Mouse (Mus musculus): Measurements from ENCODE around the gene Armc7. TPM values are rescaled to one million over a fixed set of nuclear protein-coding genes. Genes with fewer than 3 reads are reported as not detected.

The Armc7 gene
- 10 to 100 TPM in 1 of 2 experiments, 1 to 10 TPM in 1; 8.7 to 10.6 TPM for total RNA-seq (2021)
- long read RNA-seq, experiment 1, partial matches to known transcripts = 0 of 9 reads
- long read RNA-seq, experiment 1, other reads (novel, unspliced or antisense) = 3 of 9 reads
- long read RNA-seq, experiment 2, transcript Armc7-201 (3 exons, 2,260 nt) = major isoform, 7 of 17 reads
- long read RNA-seq, experiment 2, partial matches to known transcripts = 2 of 17 reads
- long read RNA-seq, experiment 2, other reads (novel, unspliced or antisense) = 3 of 17 reads

- DNase-seq (ENCODE audit: low spot score in 2 of 2) = peak; percentile 92 to 95
Observed at GRCm38 (mm10) chr11:115475025-115475757, at the start of gene Armc7. Armc7 (plus strand) TSS chr11:115475667.

DNA sequence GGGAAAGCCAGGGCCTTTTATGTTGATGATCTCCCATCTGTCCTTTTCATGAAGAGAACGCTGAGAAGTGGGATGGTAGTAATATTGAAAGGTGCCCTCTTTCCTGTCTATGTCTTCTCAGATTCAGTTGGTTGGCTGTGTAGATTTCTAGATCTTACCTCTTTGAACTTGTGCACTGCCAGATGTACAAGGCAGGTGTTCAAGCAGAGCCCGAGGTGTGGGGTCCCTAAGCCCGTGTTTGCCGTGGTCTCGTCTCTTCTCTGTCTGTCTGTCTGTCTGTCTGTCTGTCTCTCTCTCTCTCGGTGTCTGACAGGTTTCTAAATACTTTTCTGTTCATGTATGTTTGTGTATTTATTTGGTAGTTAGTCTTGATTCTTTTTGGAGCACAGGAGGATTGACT is 49.8 kb upstream of the Armc7 start:
- DNase-seq (ENCODE audit: low spot score in 2 of 2) = no peak

GRCm38 (mm10) chr11:115427482-115428331 is 47.8 kb upstream of the Armc7 start:
- DNase-seq (ENCODE audit: low spot score in 2 of 2) = peak; percentile 80 to 84

DNA sequence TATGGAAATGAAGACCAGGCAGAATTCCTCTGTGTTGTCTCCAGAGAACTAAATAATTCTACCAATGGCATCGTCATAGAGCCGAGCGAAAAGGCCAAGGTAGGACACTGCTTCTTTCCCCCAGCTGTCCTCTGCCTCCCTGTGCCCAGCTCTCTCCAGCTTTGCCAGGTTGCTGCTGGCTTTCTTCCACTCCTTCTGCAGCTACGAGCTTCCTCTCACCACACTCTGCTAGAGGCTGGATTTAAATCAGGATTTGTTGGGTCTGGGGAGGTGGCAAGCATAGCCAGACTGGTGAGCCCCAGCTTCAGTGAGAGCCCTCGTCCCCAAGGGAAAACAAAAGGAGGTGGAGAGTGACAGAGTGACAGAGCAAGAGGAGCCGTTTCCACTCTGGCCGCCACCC is 46.2 kb upstream of the Armc7 start:
- no peak for DNase-seq (ENCODE audit: low spot score in 2 of 2)

- DNase-seq (ENCODE audit: low spot score in 2 of 2) = no peak
Observed at GRCm38 (mm10) chr11:115430561-115430960, 44.9 kb upstream of the Armc7 start.

- DNase-seq (ENCODE audit: low spot score in 2 of 2) = no peak
Observed at GRCm38 (mm10) chr11:115432814-115433213, 42.7 kb upstream of the Armc7 start.

- DNase-seq (ENCODE audit: low spot score in 2 of 2) = no peak
Observed at GRCm38 (mm10) chr11:115433342-115433741, 42.1 kb upstream of the Armc7 start.

DNA sequence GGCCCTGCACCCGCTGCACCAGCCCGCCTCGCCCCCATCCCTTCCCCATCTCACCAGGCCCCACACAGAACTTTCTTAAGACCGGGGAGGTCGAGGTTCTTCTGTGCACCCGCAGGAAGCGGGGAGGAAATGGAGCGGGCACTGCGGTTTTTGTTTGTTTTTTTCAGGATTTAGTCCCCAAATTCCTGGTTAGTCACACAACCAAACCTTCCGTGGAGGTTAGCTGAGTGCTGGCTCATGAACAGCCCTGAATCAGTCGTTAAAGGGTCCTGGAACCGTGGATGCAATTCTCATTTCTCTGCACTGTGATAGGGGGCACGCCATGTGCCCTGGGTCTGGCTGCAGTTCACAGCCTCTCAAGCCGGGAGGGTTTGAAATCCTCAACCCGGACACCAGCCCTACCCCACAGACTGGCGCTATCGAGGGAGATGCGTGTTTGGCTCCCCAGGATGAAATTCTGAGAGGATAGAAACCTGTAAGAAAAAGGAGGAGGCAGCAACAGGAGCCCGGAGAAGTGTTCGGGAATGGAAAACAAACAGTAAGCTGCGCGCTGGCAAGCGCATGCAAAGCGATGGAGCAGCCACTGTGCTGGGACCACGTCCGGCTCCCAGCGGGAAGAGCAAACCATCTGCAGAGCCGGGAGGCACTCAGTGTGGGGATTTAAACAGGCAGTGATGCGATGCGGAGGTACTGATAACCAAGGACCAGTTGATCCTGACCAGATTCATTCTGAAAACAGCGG is 39.7 kb upstream of the Armc7 start:
- DNase-seq (ENCODE audit: low spot score in 2 of 2) = no peak

GRCm38 (mm10) chr11:115437571-115438122 is 37.8 kb upstream of the Armc7 start:
- DNase-seq (ENCODE audit: low spot score in 2 of 2) = no peak

- DNase-seq (ENCODE audit: low spot score in 2 of 2) = no peak
Observed at GRCm38 (mm10) chr11:115439326-115439725, 36.1 kb upstream of the Armc7 start.

DNA sequence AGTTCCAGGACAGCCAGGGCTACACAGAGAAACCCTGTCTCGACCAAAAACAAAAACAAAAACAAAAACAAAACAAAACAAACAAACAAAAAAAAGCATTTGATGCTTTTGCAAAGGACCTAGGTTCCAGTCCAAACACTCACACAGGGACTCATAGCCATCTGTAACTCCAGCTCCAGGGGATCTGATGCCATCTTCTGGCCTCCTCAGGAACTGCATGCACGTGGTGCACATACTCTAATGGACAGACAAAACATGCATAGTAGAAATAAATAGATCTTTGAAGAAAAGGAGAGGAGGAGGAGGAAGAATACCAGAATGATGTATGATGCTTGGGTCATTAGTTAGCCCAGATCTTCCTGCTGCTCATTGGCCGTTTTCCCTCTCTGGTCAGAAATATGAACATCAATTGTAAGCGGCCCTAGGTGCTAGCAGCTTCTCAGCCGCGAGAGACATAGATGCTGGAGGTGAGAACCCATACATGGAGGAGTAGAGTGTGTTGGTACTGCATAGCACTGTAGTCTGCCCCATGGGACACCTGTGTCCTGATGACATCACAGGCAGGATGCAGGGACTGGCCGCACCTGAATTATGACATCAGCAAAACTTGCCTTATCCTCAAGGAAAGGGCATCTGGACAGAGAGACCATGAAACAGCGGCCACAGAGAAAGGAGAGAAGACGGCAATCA is 35.4 kb upstream of the Armc7 start, which contains the start of gene Trim80:
TSS of gene Trim80 (plus strand) at position 640 of the 690 bp plus-strand sequence.
- DNase-seq (ENCODE audit: low spot score in 2 of 2) = no peak

- no peak for DNase-seq (ENCODE audit: low spot score in 2 of 2)
Observed at GRCm38 (mm10) chr11:115441417-115441816, 34.0 kb upstream of the Armc7 start.

DNA sequence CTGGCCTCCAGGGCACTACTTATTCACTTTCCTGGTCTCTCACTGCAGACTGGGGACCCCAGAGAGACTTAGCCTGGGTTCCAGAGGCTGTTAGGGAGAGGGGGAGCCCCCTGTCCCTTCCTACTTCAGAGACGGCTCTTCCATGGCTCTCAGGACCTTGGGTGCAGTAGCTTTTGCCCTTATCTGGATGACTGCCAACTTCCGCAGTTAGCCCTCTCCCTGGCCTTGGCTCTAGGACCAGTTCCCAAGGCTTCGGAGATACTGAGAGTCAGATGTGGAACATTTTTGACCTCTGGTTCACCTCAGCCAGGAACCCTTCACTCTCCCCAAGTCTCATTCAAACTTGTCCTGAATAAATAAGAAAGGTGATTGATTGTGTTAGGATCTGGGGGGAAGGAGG is 28.6 kb upstream of the Armc7 start:
- no peak for DNase-seq (ENCODE audit: low spot score in 2 of 2)

GRCm38 (mm10) chr11:115447321-115447885 is 28.1 kb upstream of the Armc7 start:
- no peak for DNase-seq (ENCODE audit: low spot score in 2 of 2)

- DNase-seq (ENCODE audit: low spot score in 2 of 2) = no peak
Observed at GRCm38 (mm10) chr11:115448075-115448474, 27.4 kb upstream of the Armc7 start.

- no peak for DNase-seq (ENCODE audit: low spot score in 2 of 2)
Observed at GRCm38 (mm10) chr11:115448998-115449397, 26.5 kb upstream of the Armc7 start.

DNA sequence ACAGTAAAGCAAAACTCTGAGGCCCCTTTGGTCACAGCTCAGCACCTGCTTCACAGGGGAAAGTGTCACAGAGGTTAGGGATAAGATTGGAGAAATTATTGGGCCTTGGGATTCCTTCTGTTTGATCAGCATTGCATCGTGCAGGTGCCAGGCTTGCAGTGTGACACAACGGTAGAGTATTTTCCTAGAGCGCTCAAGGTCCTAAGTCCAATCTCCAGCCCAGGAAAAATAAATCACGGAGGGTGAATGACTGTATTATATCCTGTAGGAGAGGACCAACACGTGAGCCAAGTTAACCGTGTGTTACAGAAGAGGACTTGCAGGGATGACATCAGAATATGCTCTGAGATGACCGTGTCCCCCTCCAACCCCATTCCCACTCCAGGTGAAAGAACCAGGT is 25.3 kb upstream of the Armc7 start:
- DNase-seq (ENCODE audit: low spot score in 2 of 2) = no peak

DNA sequence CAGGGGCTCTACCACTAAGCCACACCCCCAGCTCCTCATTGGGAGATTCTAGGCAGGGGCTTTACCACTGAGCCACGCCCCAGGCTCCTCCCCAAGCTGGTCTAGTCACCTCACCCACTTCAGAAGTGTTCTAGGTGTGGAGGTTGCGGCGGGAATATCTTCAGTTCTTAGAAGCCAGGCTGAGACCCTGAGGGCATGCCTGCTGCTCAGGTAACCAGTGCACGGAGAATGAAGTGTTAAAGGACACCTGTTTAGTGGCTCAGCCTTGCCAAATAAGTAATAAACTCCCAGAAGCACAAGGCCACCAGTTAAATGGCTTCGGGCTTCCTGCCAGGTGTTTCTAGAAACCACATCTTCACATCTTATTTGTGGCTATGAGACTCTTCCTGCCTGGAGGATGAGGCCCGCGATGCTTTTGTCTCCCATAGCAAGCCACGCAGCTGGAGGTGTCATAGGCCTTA is 23.7 kb upstream of the Armc7 start:
- DNase-seq (ENCODE audit: low spot score in 2 of 2) = no peak

DNA sequence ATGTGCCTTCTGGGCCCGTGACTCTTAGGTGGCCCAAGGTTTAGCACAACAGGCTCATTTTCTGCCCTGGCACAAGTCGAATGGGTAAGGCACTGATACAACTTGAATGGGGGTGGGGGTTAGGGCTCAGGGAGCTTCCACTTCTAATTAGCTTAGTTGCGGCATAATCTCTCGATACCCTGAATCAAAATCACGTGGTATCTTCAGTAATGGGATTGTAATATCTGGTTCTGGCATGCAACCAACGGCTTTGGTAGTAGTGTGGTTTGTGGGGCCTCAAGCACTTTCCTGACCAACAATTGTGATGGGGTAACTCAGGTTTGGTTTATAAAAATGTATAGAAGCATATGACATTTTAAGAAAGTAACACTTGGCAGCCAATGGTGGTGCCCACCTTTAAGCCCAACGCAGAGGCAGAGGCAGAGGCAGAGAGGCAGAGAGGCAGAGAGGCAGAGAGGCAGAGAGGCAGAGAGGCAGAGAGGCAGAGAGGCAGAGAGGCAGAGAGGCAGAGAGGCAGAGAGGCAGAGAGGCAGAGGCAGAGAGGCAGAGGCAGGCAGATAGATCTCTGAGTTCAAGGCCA is 23.1 kb upstream of the Armc7 start:
- no peak for DNase-seq (ENCODE audit: low spot score in 2 of 2)
